Mouse (Mus musculus) MEL (cell line): ENCODE data around the gene Pxn. TPM values are rescaled to one million over a fixed set of nuclear protein-coding genes. Genes with fewer than 3 reads are reported as not detected.

Experiments
- DNase-seq: peaks from one replicate; pipeline ENCODE4 v3.0.0; 2011; ENCODE audit warnings: low read depth, low spot score
- H3K27ac ChIP-seq: 2 replicates; pipeline ENCODE4 v1.5.1; 2012; ENCODE audit warnings: low read depth, mild to moderate bottlenecking, control low read depth, low read length, moderate library complexity; ENCODE audit not compliant: control insufficient read depth
- H3K27me3 ChIP-seq, 2 experiments: fragments of 150-350 bp in 1 of 2; sonication (generic) in 1 of 2; 2 replicates each; pipeline ENCODE4 v1.6.1; 2012; ENCODE audit warnings: low read length in 2 of 2, mild to moderate bottlenecking in 2 of 2, improper control_type of control experiment in 1 of 2, moderate library complexity in 1 of 2; ENCODE audit not compliant: insufficient read depth in 2 of 2, control insufficient read depth in 1 of 2
- H3K36me3 ChIP-seq, 2 experiments: 2 replicates each; pipeline ENCODE4 v1.6.1; 2012 to 2014; ENCODE audit warnings: low read length in 2 of 2, improper control_type of control experiment in 1 of 2, inconsistent platforms in 1 of 2, mild to moderate bottlenecking in 1 of 2; ENCODE audit not compliant: insufficient read depth in 2 of 2, control insufficient read depth in 1 of 2
- H3K4me1 ChIP-seq, 2 experiments: fragments of 150-350 bp in 1 of 2; sonication (generic) in 1 of 2; 2 replicates each; pipeline ENCODE4 v1.6.1; 2012; ENCODE audit warnings: low read length in 2 of 2, improper control_type of control experiment in 1 of 2, mild to moderate bottlenecking in 1 of 2; ENCODE audit not compliant: insufficient read depth in 2 of 2, control insufficient read depth in 1 of 2
- H3K4me3 ChIP-seq, 2 experiments: fragments of 150-350 bp in 1 of 2; sonication (generic) in 1 of 2; 2 replicates each; pipeline ENCODE4 v1.5.1; 2012; ENCODE audit warnings: low read depth in 2 of 2, low read length in 2 of 2, mild to moderate bottlenecking in 2 of 2, moderate library complexity in 2 of 2, control low read depth in 1 of 2, improper control_type of control experiment in 1 of 2; ENCODE audit not compliant: control insufficient read depth in 1 of 2, insufficient read depth in 1 of 2
- H3K79me2 ChIP-seq: 2 replicates; pipeline ENCODE4 v1.6.1; 2012; ENCODE audit warnings: mild to moderate bottlenecking, low read length, moderate library complexity; ENCODE audit not compliant: control insufficient read depth, poor library complexity, insufficient read depth
- H3K9ac ChIP-seq: 2 replicates; pipeline ENCODE4 v1.6.1; 2012; ENCODE audit warnings: low read depth, mild to moderate bottlenecking, control low read depth, low read length, moderate library complexity; ENCODE audit not compliant: control insufficient read depth, poor library complexity, severe bottlenecking
- H3K9me3 ChIP-seq: fragments of 150-350 bp; sonication (generic); replicated peaks from 2 replicates; pipeline ENCODE4 v1.6.1; 2012; ENCODE audit warnings: mild to moderate bottlenecking, low read length, improper control_type of control experiment, moderate library complexity; ENCODE audit not compliant: insufficient read depth
- E2F4 ChIP-seq: IDR thresholded peaks from 2 replicates; pipeline ENCODE4 v1.6.1; 2011; ENCODE audit warnings: low read depth, low read length, improper control_type of control experiment, borderline replicate concordance
- GABPA ChIP-seq: IDR thresholded peaks from 2 replicates; pipeline ENCODE4 v1.6.1; 2012; ENCODE audit warnings: low read depth, mild to moderate bottlenecking, inconsistent platforms, low read length, improper control_type of control experiment, moderate library complexity
- HCFC1 ChIP-seq: IDR thresholded peaks from 2 replicates; pipeline ENCODE4 v1.6.1; 2012; ENCODE audit warnings: low read depth, mild to moderate bottlenecking, inconsistent platforms, low read length, improper control_type of control experiment, moderate library complexity
- KAT2A ChIP-seq: conservative IDR thresholded peaks from 2 replicates; pipeline ENCODE4 v1.6.1; 2012; ENCODE audit warnings: low read depth, low read length, improper control_type of control experiment, inconsistent platforms
- MAZ ChIP-seq: IDR thresholded peaks from 2 replicates; pipeline ENCODE4 v1.6.1; 2012; ENCODE audit warnings: low read depth, mild to moderate bottlenecking, inconsistent platforms, low read length, improper control_type of control experiment
- MEF2A ChIP-seq: IDR thresholded peaks from 2 replicates; pipeline ENCODE4 v1.6.1; 2014; ENCODE audit warnings: low read depth, mild to moderate bottlenecking, inconsistent platforms, low read length, improper control_type of control experiment; ENCODE audit not compliant: poor library complexity, insufficient replicate concordance, severe bottlenecking; ENCODE audit errors: extremely low read depth
- MXI1 ChIP-seq: IDR thresholded peaks from 2 replicates; pipeline ENCODE4 v1.6.1; 2011; ENCODE audit warnings: mild to moderate bottlenecking, low read depth, low read length, improper control_type of control experiment
- MYB ChIP-seq: IDR thresholded peaks from 2 replicates; pipeline ENCODE4 v1.6.1; 2011; ENCODE audit warnings: mild to moderate bottlenecking, low read depth, low read length, improper control_type of control experiment
- MYC ChIP-seq: IDR thresholded peaks from 2 replicates; pipeline ENCODE4 v1.6.1; 2011; ENCODE audit warnings: low read depth, mild to moderate bottlenecking, low read length, improper control_type of control experiment, moderate library complexity
- NRF1 ChIP-seq: IDR thresholded peaks from 2 replicates; pipeline ENCODE4 v1.6.1; 2014; ENCODE audit warnings: low read depth, mild to moderate bottlenecking, inconsistent platforms, low read length, improper control_type of control experiment, moderate library complexity; ENCODE audit not compliant: poor library complexity, insufficient read depth, severe bottlenecking
- POLR2A ChIP-seq, 2 experiments: IDR thresholded peaks; 2 replicates each; pipeline ENCODE4 v1.6.1; 2011 to 2012; ENCODE audit warnings: low read length in 2 of 2, mild to moderate bottlenecking in 2 of 2, control low read depth in 1 of 2, improper control_type of control experiment in 1 of 2, low read depth in 1 of 2, moderate library complexity in 1 of 2; ENCODE audit not compliant: control insufficient read depth in 1 of 2, insufficient read depth in 1 of 2, poor library complexity in 1 of 2
- POLR2AphosphoS5 ChIP-seq: IDR thresholded peaks from 2 replicates; pipeline ENCODE4 v1.6.1; 2012; ENCODE audit warnings: low read depth, borderline replicate concordance, mild to moderate bottlenecking, inconsistent platforms, low read length, moderate library complexity, mixed read lengths
- TBP ChIP-seq: IDR thresholded peaks from 2 replicates; pipeline ENCODE4 v1.8.0; 2011; ENCODE audit warnings: low read depth, low read length, improper control_type of control experiment
- TCF12 ChIP-seq: IDR thresholded peaks from 2 replicates; pipeline ENCODE4 v1.6.1; 2014; ENCODE audit warnings: low read depth, mild to moderate bottlenecking, inconsistent platforms, low read length, improper control_type of control experiment, moderate library complexity
- UBTF ChIP-seq: IDR thresholded peaks from 2 replicates; pipeline ENCODE4 v1.6.1; 2012; ENCODE audit warnings: low read depth, mild to moderate bottlenecking, inconsistent platforms, low read length, improper control_type of control experiment, moderate library complexity, borderline replicate concordance; ENCODE audit not compliant: insufficient read depth
- USF1 ChIP-seq: IDR thresholded peaks from 2 replicates; pipeline ENCODE4 v1.6.1; 2014; ENCODE audit warnings: low read depth, mild to moderate bottlenecking, inconsistent platforms, low read length, improper control_type of control experiment, moderate library complexity
- USF2 ChIP-seq, 2 experiments: IDR thresholded peaks; 2 replicates each; pipeline ENCODE4 v1.6.1; 2011 to 2012; ENCODE audit warnings: improper control_type of control experiment in 2 of 2, low read length in 2 of 2, borderline replicate concordance in 1 of 2, inconsistent platforms in 1 of 2, low read depth in 1 of 2, mild to moderate bottlenecking in 1 of 2; ENCODE audit not compliant: insufficient read depth in 1 of 2
- ZC3H11A ChIP-seq: IDR thresholded peaks from 2 replicates; pipeline ENCODE4 v1.6.1; 2012; ENCODE audit warnings: low read depth, mild to moderate bottlenecking, inconsistent platforms, low read length, improper control_type of control experiment
- ZKSCAN1 ChIP-seq: IDR thresholded peaks from 2 replicates; pipeline ENCODE4 v1.6.1; 2012; ENCODE audit warnings: low read depth, mild to moderate bottlenecking, inconsistent platforms, low read length, improper control_type of control experiment, moderate library complexity
- ZMIZ1 ChIP-seq: IDR thresholded peaks from 2 replicates; pipeline ENCODE4 v1.6.1; 2012; ENCODE audit warnings: low read depth, mild to moderate bottlenecking, inconsistent platforms, low read length, improper control_type of control experiment, moderate library complexity
- ZNF384 ChIP-seq: IDR thresholded peaks from 2 replicates; pipeline ENCODE4 v1.6.1; 2012; ENCODE audit warnings: low read depth, mild to moderate bottlenecking, inconsistent platforms, low read length, improper control_type of control experiment
- polyA plus RNA-seq, 2 experiments: library from polyadenylated mRNA; stranded (reverse) in 1 of 2; unstranded in 1 of 2; fragments of >175 nt in 1 of 2; fragments of >200 nt in 1 of 2; gene quantifications; 2 replicates each; pipeline versions ENCODE4 v1.2.1 to v1.2.4; 2012; ENCODE audit warnings: low replicate concordance in 2 of 2, low read depth in 1 of 2; ENCODE audit not compliant: insufficient read length in 2 of 2, insufficient read depth in 1 of 2, missing spikeins in 1 of 2
- total RNA-seq: library from RNA; depleted of rRNA; stranded (reverse); fragments of 300-350 nt; gene quantifications from 2 replicates; pipeline ENCODE4 v1.2.3, GENCODE M21; 2012

Gene Pxn
- total and polyA plus RNA-seq, 3 experiments = 15.2 to 167 (median 29.2) TPM

- no peak overlapping the region for H3K9ac ChIP-seq
Measured at GRCm38 (mm10) chr5:115475337-115476106, 31.0 kb upstream of the Pxn start.

GRCm38 (mm10) chr5:115476107-115476727 is 30.3 kb upstream of the Pxn start:
- no peak overlapping the region for H3K4me3 ChIP-seq
- peaks cover 0 to 3% of the 10 kb centered on the region in 2 experiments; a peak in 1 of 4 replicates for H3K4me1 ChIP-seq
- H3K36me3 ChIP-seq = no peaks in the 10 kb centered on the region; a peak in 1 of 4 replicates
- DNase-seq = no peak
- H3K9me3 ChIP-seq = no peaks in the 10 kb centered on the region
- H3K27me3 ChIP-seq = no peaks in the 10 kb centered on the region
- no peak overlapping the region for H3K9ac ChIP-seq
- TF ChIP-seq ZMIZ1 (no peak), HCFC1 (no peak), TBP (no peak), ZKSCAN1 (no peak), POLR2AphosphoS5 (no peak), MAZ (no peak), ZC3H11A (no peak), NRF1 (no peak), MYB (no peak), UBTF (no peak), ZNF384 (no peak), MXI1 (no peak), USF1 (no peak), MEF2A (no peak), KAT2A (no peak), USF2 (IDR thresholded peaks at IDR 0.05; ENCODE audit: borderline replicate concordance in 1 of 2, insufficient read depth in 1 of 2, low read depth in 1 of 2, low read length in 2 of 2) (no peak)
- no peaks in the 10 kb centered on the region for H3K79me2 ChIP-seq
- H3K27ac ChIP-seq = no peak overlapping the region

More at GRCm38 (mm10) chr5:115475337-115476106, 31.0 kb upstream of the Pxn start:
- no peaks in the 10 kb centered on the region for H3K79me2 ChIP-seq
- no peak overlapping the region for H3K4me3 ChIP-seq
- no peaks in the 10 kb centered on the region; a peak in 1 of 4 replicates for H3K36me3 ChIP-seq
- TF ChIP-seq POLR2A (IDR thresholded peaks at IDR 0.05; ENCODE audit: control insufficient read depth in 1 of 2, insufficient read depth in 1 of 2, low read depth in 1 of 2, low read length in 2 of 2, poor library complexity in 1 of 2) (no peak), GABPA (no peak), MAZ (no peak), MYC (no peak), USF1 (no peak), NRF1 (no peak), TCF12 (no peak), ZC3H11A (no peak), E2F4 (no peak)
- H3K4me1 ChIP-seq = peaks cover 0 to 3% of the 10 kb centered on the region in 2 experiments; a peak in 1 of 4 replicates
- no peak for DNase-seq
- no peaks in the 10 kb centered on the region for H3K9me3 ChIP-seq
- no peaks in the 10 kb centered on the region for H3K27me3 ChIP-seq
- H3K27ac ChIP-seq = no peak overlapping the region
